Mouse (Mus musculus) Muller cell, postnatal 12 days (primary cell): ENCODE measurements at regions not wholly inside any gene's neighbourhood (a gene's known extent, or its start where the extent isn't known, plus 50 kb on each side); places are given as distances from the start of the nearest gene placed in this dataset.

Experiments
- DNase-seq: peaks from one replicate; pipeline ENCODE4 v3.0.0-alpha.2; 2015; ENCODE audit errors: inconsistent ontology term

- no peak for DNase-seq
Observed at GRCm38 (mm10) chr13:107904051-107904740, 140.1 kb upstream of the Smim15 start.

- peak; percentile 52 for DNase-seq
Observed at GRCm38 (mm10) chr13:107903150-107903959, 140.9 kb upstream of the Smim15 start.

GRCm38 (mm10) chr13:107902800-107903149, 141.5 kb upstream of the Smim15 start:
- DNase-seq: no peak

- DNase-seq: no peak
Observed at GRCm38 (mm10) chr13:107899600-107900229, 144.5 kb upstream of the Smim15 start.

- DNase-seq: no peak
Observed at GRCm38 (mm10) chr13:107897646-107898045, 146.6 kb upstream of the Smim15 start.

GRCm38 (mm10) chr13:107897184-107897583, 147.1 kb upstream of the Smim15 start:
- no peak for DNase-seq

GRCm38 (mm10) chr13:107893581-107894183, 150.6 kb upstream of the Smim15 start:
- no peak for DNase-seq

GRCm38 (mm10) chr13:107893081-107893480, 151.2 kb upstream of the Smim15 start:
- DNase-seq: no peak

GRCm38 (mm10) chr13:107891946-107892345, 152.3 kb upstream of the Smim15 start:
- peak; percentile 29 for DNase-seq

- DNase-seq: peak; percentile 91
Observed at GRCm38 (mm10) chr13:107890866-107891821, 153.1 kb upstream of the Smim15 start.

GRCm38 (mm10) chr13:107889985-107890865, 154.0 kb upstream of the Smim15 start:
- DNase-seq: peak; percentile 100

GRCm38 (mm10) chr13:107889588-107889984, 154.7 kb upstream of the Smim15 start:
- no peak for DNase-seq

- DNase-seq: peak; percentile 83
Observed at GRCm38 (mm10) chr13:107888571-107889451, 155.4 kb upstream of the Smim15 start.

- DNase-seq: no peak
Observed at GRCm38 (mm10) chr13:107888231-107888555, 156.1 kb upstream of the Smim15 start.

- peak; percentile 86 for DNase-seq
Observed at GRCm38 (mm10) chr13:107887366-107888230, 156.6 kb upstream of the Smim15 start.

- no peak for DNase-seq
Observed at GRCm38 (mm10) chr13:107884836-107885235, 159.4 kb upstream of the Smim15 start.

GRCm38 (mm10) chr13:107882337-107882736, 161.9 kb upstream of the Smim15 start:
- DNase-seq: no peak

GRCm38 (mm10) chr13:107880551-107880950, 163.7 kb upstream of the Smim15 start:
- no peak for DNase-seq
